Mouse (Mus musculus): Measurements from ENCODE around the gene Ptpn14. TPM values are rescaled to one million over a fixed set of nuclear protein-coding genes. Genes with fewer than 3 reads are reported as not detected.

Gene Ptpn14
- polyA plus RNA-seq, 1 experiment, result 57.3 TPM

DNA sequence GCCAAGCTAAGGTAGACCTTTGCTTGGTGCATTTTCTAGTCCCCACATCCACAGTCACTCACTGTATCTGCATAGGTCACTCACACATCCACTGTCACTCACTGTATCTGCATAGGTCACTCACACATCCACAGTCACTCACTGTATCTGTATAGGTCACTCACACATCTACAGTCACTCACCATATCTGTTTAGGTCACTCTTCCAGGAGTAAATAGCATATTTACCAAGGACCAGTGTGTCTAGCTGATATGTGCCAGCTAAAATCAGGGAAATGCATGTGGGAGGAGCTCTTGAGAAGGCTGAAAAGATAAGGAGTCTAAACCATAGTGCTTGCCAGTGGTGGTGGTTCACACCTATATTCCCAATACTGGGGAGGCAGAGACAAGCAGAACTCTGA, 32.7 kb upstream of the Ptpn14 start:
- Histone ChIP-seq H3K27ac (ENCODE audit: insufficient read depth, low read length) (no peak overlapping the region), H3K4me1 (ENCODE audit: control insufficient read depth, insufficient read depth, low read length) (no peaks in the 10 kb centered on the region), H3K4me3 (ENCODE audit: insufficient read depth, low read length) (no peak overlapping the region)
- TF ChIP-seq POLR2A (IDR thresholded peaks at IDR 0.05; ENCODE audit: low read depth, low read length) (no peak), CTCF (IDR thresholded peaks at IDR 0.05; ENCODE audit: borderline replicate concordance, insufficient read depth, low read length) (no peak)

DNA sequence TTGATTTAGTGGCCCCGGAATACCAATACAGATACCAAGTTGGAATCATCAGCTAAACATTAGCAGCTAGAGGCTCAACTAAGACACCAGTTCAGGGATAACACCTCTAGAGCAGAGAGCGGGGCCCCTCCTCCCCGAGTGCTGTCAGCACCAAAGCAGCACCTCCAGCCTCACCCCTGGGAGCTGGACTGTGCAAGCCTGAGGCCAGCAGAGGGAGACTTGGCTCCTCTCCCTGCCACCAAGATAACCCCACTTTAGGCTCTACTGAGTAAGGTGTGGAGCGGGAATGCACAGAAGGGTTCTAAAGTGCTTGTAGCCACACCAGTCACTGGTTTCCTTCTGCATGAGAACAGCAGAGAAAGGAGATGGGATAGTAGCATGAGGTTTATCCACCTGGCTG, 29.7 kb upstream of the Ptpn14 start:
- Histone ChIP-seq H3K4me3 (ENCODE audit: insufficient read depth, low read length) (no peak overlapping the region), H3K27ac (ENCODE audit: insufficient read depth, low read length) (no peak overlapping the region), H3K4me1 (ENCODE audit: control insufficient read depth, insufficient read depth, low read length) (no peaks in the 10 kb centered on the region)
- no peak for TF ChIP-seq CTCF (IDR thresholded peaks at IDR 0.05; ENCODE audit: borderline replicate concordance, insufficient read depth, low read length)
- no peak for TF ChIP-seq POLR2A (IDR thresholded peaks at IDR 0.05; ENCODE audit: low read depth, low read length)

- H3K4me1 ChIP-seq (ENCODE audit: control insufficient read depth, insufficient read depth, low read length), result no peaks in the 10 kb centered on the region
- no peak for TF ChIP-seq POLR2A (IDR thresholded peaks at IDR 0.05; ENCODE audit: low read depth, low read length)
- no peak for TF ChIP-seq CTCF (IDR thresholded peaks at IDR 0.05; ENCODE audit: borderline replicate concordance, insufficient read depth, low read length)
- no peak overlapping the region for H3K4me3 ChIP-seq (ENCODE audit: insufficient read depth, low read length)
- H3K27ac ChIP-seq (ENCODE audit: insufficient read depth, low read length), result no peak overlapping the region
Observed at GRCm38 (mm10) chr1:189700186-189700585, 27.9 kb upstream of the Ptpn14 start.

DNA sequence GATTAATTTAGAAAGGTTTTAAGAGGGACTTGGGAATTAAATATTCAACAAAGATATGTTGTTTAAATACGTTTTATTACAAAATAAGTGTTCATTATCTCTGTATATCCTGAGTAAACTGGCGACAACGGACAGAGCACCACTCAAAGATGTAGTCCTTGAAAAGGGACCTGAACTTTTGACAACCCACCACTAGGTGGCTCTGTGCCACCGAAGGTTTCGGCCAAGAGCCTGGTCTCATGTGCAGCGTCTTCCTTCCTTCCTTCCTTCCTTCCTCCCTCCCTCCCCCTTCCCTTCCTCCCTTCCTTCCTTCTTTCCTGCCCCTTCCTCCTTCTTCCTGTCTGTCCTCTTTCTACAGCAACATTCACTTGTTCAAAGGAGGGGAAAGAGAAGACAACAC, 27.1 kb upstream of the Ptpn14 start:
- no peaks in the 10 kb centered on the region for H3K4me1 ChIP-seq (ENCODE audit: control insufficient read depth, insufficient read depth, low read length)
- TF ChIP-seq CTCF (IDR thresholded peaks at IDR 0.05; ENCODE audit: borderline replicate concordance, insufficient read depth, low read length), result peak; percentile 67; the same call in 1 of the 2 replicates
- TF ChIP-seq POLR2A (IDR thresholded peaks at IDR 0.05; ENCODE audit: low read depth, low read length), result no peak
- no peak overlapping the region for H3K27ac ChIP-seq (ENCODE audit: insufficient read depth, low read length)
- no peak overlapping the region for H3K4me3 ChIP-seq (ENCODE audit: insufficient read depth, low read length)

- Histone ChIP-seq H3K27ac (ENCODE audit: insufficient read depth, low read length) (no peak overlapping the region), H3K4me1 (ENCODE audit: control insufficient read depth, insufficient read depth, low read length) (no peaks in the 10 kb centered on the region), H3K4me3 (ENCODE audit: insufficient read depth, low read length) (no peak overlapping the region)
- TF ChIP-seq CTCF (IDR thresholded peaks at IDR 0.05; ENCODE audit: borderline replicate concordance, insufficient read depth, low read length) (peak; percentile 36; the same call in 1 of the 2 replicates), POLR2A (IDR thresholded peaks at IDR 0.05; ENCODE audit: low read depth, low read length) (no peak)
Observed at GRCm38 (mm10) chr1:189703156-189703555, 24.9 kb upstream of the Ptpn14 start.

DNA sequence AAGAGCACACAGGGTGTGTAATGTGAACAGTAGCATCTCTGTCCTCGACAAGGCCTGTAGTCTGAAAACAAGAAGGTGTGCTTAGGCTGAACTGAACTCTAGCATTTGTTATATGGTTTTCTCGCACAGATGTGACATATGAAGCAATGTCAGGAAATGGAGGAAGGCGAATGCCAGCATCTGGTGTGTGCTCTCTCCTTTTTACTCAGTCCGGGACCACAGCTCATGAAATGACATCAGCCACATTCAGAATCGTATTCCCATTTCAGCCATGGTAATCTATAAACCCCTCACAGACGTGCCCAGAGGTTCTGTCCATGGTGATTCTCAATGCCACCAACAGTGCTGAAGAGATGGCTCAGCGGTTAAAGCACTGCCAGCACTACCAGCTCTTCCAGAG, 24.5 kb upstream of the Ptpn14 start:
- Histone ChIP-seq H3K27ac (ENCODE audit: insufficient read depth, low read length) (no peak overlapping the region), H3K4me1 (ENCODE audit: control insufficient read depth, insufficient read depth, low read length) (no peaks in the 10 kb centered on the region), H3K4me3 (ENCODE audit: insufficient read depth, low read length) (no peak overlapping the region)
- no peak for TF ChIP-seq POLR2A (IDR thresholded peaks at IDR 0.05; ENCODE audit: low read depth, low read length)
- TF ChIP-seq CTCF (IDR thresholded peaks at IDR 0.05; ENCODE audit: borderline replicate concordance, insufficient read depth, low read length), result no peak

- peaks cover 2% of the 10 kb centered on the region; the same call in 1 of the 2 replicates for H3K4me1 ChIP-seq (ENCODE audit: control insufficient read depth, insufficient read depth, low read length)
- TF ChIP-seq CTCF (IDR thresholded peaks at IDR 0.05; ENCODE audit: borderline replicate concordance, insufficient read depth, low read length) (no peak), POLR2A (IDR thresholded peaks at IDR 0.05; ENCODE audit: low read depth, low read length) (no peak)
- no peak overlapping the region for H3K27ac ChIP-seq (ENCODE audit: insufficient read depth, low read length)
- no peak overlapping the region for H3K4me3 ChIP-seq (ENCODE audit: insufficient read depth, low read length)
Observed at GRCm38 (mm10) chr1:189706040-189706645, 21.9 kb upstream of the Ptpn14 start.

DNA sequence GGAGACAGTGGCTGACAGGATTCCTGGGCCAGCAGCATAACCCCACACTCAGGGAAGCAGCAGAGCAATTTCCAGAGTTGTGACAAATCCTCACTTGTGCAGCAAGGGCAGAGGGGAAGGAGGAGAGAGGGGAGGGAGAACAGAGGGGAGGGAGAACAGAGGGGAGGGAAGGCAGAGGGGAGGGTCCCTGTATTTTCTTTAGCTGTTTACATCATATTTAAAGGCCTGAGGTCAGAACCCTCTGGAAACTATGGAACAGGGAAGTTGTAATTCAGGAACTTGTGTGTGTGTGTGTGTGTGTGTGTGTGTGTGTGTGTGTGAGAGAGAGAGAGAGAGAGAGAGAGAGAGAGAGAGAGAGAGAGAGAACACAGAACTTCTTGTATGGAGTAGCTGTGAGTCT, 21.1 kb upstream of the Ptpn14 start:
- TF ChIP-seq POLR2A (IDR thresholded peaks at IDR 0.05; ENCODE audit: low read depth, low read length) (no peak), CTCF (IDR thresholded peaks at IDR 0.05; ENCODE audit: borderline replicate concordance, insufficient read depth, low read length) (no peak)
- H3K4me1 ChIP-seq (ENCODE audit: control insufficient read depth, insufficient read depth, low read length), result peaks cover 2% of the 10 kb centered on the region; the same call in 1 of the 2 replicates
- H3K4me3 ChIP-seq (ENCODE audit: insufficient read depth, low read length), result no peak overlapping the region
- no peak overlapping the region for H3K27ac ChIP-seq (ENCODE audit: insufficient read depth, low read length)

DNA sequence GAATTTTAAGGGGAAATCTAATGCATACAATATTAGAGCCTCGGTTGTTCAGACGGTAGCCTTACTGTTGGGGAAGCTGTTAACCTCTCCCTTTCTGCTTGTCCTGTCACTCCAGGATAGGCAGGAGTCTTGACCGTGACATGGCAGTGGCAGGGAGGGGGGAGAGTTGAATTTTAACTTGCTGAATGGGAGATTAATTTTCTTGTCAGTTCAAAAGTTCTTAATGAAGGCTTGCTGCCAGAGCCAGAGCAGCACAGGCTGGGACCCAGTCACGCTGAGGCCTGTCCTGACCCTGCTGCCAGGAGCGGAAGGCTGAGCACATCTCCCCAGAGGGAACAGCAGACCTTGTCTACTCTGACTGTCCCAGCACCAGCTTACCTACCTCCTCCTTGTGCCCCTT, 20.6 kb upstream of the Ptpn14 start:
- no peak overlapping the region for H3K27ac ChIP-seq (ENCODE audit: insufficient read depth, low read length)
- peaks cover 2% of the 10 kb centered on the region; the same call in 1 of the 2 replicates for H3K4me1 ChIP-seq (ENCODE audit: control insufficient read depth, insufficient read depth, low read length)
- no peak for TF ChIP-seq POLR2A (IDR thresholded peaks at IDR 0.05; ENCODE audit: low read depth, low read length)
- TF ChIP-seq CTCF (IDR thresholded peaks at IDR 0.05; ENCODE audit: borderline replicate concordance, insufficient read depth, low read length), result no peak
- H3K4me3 ChIP-seq (ENCODE audit: insufficient read depth, low read length), result no peak overlapping the region

DNA sequence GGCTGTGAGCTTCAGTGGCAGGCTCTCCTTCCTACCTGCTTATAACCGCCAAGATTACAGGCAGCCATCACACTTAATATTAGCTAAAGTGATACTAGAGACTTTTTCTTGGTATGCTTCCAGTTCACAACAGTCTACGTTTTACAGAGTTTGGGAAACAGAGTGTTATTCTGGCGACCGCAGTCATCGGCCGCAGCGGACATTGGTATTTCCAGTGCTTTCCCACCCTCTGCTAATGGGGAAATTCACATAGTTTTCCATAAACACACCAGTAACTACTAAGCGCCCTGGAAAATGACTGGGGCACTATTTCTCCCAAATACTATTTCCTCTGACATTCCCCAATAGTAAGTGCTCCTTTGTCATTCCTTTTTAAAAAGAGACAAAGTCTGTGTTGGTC, 19.1 kb upstream of the Ptpn14 start:
- Histone ChIP-seq H3K27ac (ENCODE audit: insufficient read depth, low read length) (0 out of 2 replicates have a peak overlapping the region, but pooled peaks have one; percentile 25), H3K4me1 (ENCODE audit: control insufficient read depth, insufficient read depth, low read length) (peaks cover 2% of the 10 kb centered on the region; the same call in 1 of the 2 replicates), H3K4me3 (ENCODE audit: insufficient read depth, low read length) (no peak overlapping the region)
- TF ChIP-seq POLR2A (IDR thresholded peaks at IDR 0.05; ENCODE audit: low read depth, low read length) (no peak), CTCF (IDR thresholded peaks at IDR 0.05; ENCODE audit: borderline replicate concordance, insufficient read depth, low read length) (no peak)

Data from embryonic fibroblast, embryonic 13.5 days (primary cell).